Mouse (Mus musculus) MEL (cell line): ENCODE measurements at regions not wholly inside any gene's neighbourhood (a gene's known extent, or its start where the extent isn't known, plus 50 kb on each side); places are given as distances from the start of the nearest gene placed in this dataset.

Experiments used
- DNase-seq: peaks from one replicate; pipeline ENCODE4 v3.0.0; 2011; ENCODE audit warnings: low read depth, low spot score
- H3K27ac ChIP-seq: 2 replicates; pipeline ENCODE4 v1.5.1; 2012; ENCODE audit warnings: low read depth, mild to moderate bottlenecking, control low read depth, low read length, moderate library complexity; ENCODE audit not compliant: control insufficient read depth
- H3K27me3 ChIP-seq, 2 experiments: fragments of 150-350 bp in 1 of 2; sonication (generic) in 1 of 2; 2 replicates each; pipeline ENCODE4 v1.6.1; 2012; ENCODE audit warnings: low read length in 2 of 2, mild to moderate bottlenecking in 2 of 2, improper control_type of control experiment in 1 of 2, moderate library complexity in 1 of 2; ENCODE audit not compliant: insufficient read depth in 2 of 2, control insufficient read depth in 1 of 2
- H3K36me3 ChIP-seq, 2 experiments: 2 replicates each; pipeline ENCODE4 v1.6.1; 2012 to 2014; ENCODE audit warnings: low read length in 2 of 2, improper control_type of control experiment in 1 of 2, inconsistent platforms in 1 of 2, mild to moderate bottlenecking in 1 of 2; ENCODE audit not compliant: insufficient read depth in 2 of 2, control insufficient read depth in 1 of 2
- H3K4me1 ChIP-seq, 2 experiments: fragments of 150-350 bp in 1 of 2; sonication (generic) in 1 of 2; 2 replicates each; pipeline ENCODE4 v1.6.1; 2012; ENCODE audit warnings: low read length in 2 of 2, improper control_type of control experiment in 1 of 2, mild to moderate bottlenecking in 1 of 2; ENCODE audit not compliant: insufficient read depth in 2 of 2, control insufficient read depth in 1 of 2
- H3K4me3 ChIP-seq, 2 experiments: fragments of 150-350 bp in 1 of 2; sonication (generic) in 1 of 2; 2 replicates each; pipeline ENCODE4 v1.5.1; 2012; ENCODE audit warnings: low read depth in 2 of 2, low read length in 2 of 2, mild to moderate bottlenecking in 2 of 2, moderate library complexity in 2 of 2, control low read depth in 1 of 2, improper control_type of control experiment in 1 of 2; ENCODE audit not compliant: control insufficient read depth in 1 of 2, insufficient read depth in 1 of 2
- H3K79me2 ChIP-seq: 2 replicates; pipeline ENCODE4 v1.6.1; 2012; ENCODE audit warnings: mild to moderate bottlenecking, low read length, moderate library complexity; ENCODE audit not compliant: control insufficient read depth, poor library complexity, insufficient read depth
- H3K9ac ChIP-seq: 2 replicates; pipeline ENCODE4 v1.6.1; 2012; ENCODE audit warnings: low read depth, mild to moderate bottlenecking, control low read depth, low read length, moderate library complexity; ENCODE audit not compliant: control insufficient read depth, poor library complexity, severe bottlenecking
- H3K9me3 ChIP-seq: fragments of 150-350 bp; sonication (generic); replicated peaks from 2 replicates; pipeline ENCODE4 v1.6.1; 2012; ENCODE audit warnings: mild to moderate bottlenecking, low read length, improper control_type of control experiment, moderate library complexity; ENCODE audit not compliant: insufficient read depth
- BHLHE40 ChIP-seq: IDR thresholded peaks from 2 replicates; pipeline ENCODE4 v1.6.1; 2012; ENCODE audit warnings: low read depth, mild to moderate bottlenecking, inconsistent platforms, low read length, improper control_type of control experiment, borderline replicate concordance
- CHD2 ChIP-seq: IDR thresholded peaks from 2 replicates; pipeline ENCODE4 v1.6.1; 2011; ENCODE audit warnings: low read length, improper control_type of control experiment
- CTCF ChIP-seq, 3 experiments: IDR thresholded peaks in 2 of 3; conservative IDR thresholded peaks in 1 of 3; 2 replicates each; pipeline ENCODE4 v1.5.1; 2011 to 2012; ENCODE audit warnings: low read length in 3 of 3, low read depth in 2 of 3, mild to moderate bottlenecking in 2 of 3, improper control_type of control experiment in 1 of 3, inconsistent platforms in 1 of 3, mixed read lengths in 1 of 3, moderate library complexity in 1 of 3; ENCODE audit not compliant: control insufficient read depth in 1 of 3, insufficient read depth in 1 of 3, poor library complexity in 1 of 3, severe bottlenecking in 1 of 3
- E2F4 ChIP-seq: IDR thresholded peaks from 2 replicates; pipeline ENCODE4 v1.6.1; 2011; ENCODE audit warnings: low read depth, low read length, improper control_type of control experiment, borderline replicate concordance
- EP300 ChIP-seq, 2 experiments: IDR thresholded peaks; 2 replicates each; pipeline ENCODE4 v1.6.1; 2011; ENCODE audit warnings: improper control_type of control experiment in 2 of 2, low read length in 2 of 2, low read depth in 1 of 2, mild to moderate bottlenecking in 1 of 2
- JUND ChIP-seq: IDR thresholded peaks from 2 replicates; pipeline ENCODE4 v1.6.1; 2011; ENCODE audit warnings: low read depth, mild to moderate bottlenecking, improper control_type of control experiment, low read length
- KAT2A ChIP-seq: conservative IDR thresholded peaks from 2 replicates; pipeline ENCODE4 v1.6.1; 2012; ENCODE audit warnings: low read depth, low read length, improper control_type of control experiment, inconsistent platforms
- MAFK ChIP-seq: IDR thresholded peaks from 2 replicates; pipeline ENCODE4 v1.6.1; 2011; ENCODE audit warnings: low read depth, mild to moderate bottlenecking, low read length, improper control_type of control experiment, borderline replicate concordance
- MAX ChIP-seq: IDR thresholded peaks from 2 replicates; pipeline ENCODE4 v1.6.1; 2011; ENCODE audit warnings: low read length, improper control_type of control experiment
- MAZ ChIP-seq: IDR thresholded peaks from 2 replicates; pipeline ENCODE4 v1.6.1; 2012; ENCODE audit warnings: low read depth, mild to moderate bottlenecking, inconsistent platforms, low read length, improper control_type of control experiment
- NRF1 ChIP-seq: IDR thresholded peaks from 2 replicates; pipeline ENCODE4 v1.6.1; 2014; ENCODE audit warnings: low read depth, mild to moderate bottlenecking, inconsistent platforms, low read length, improper control_type of control experiment, moderate library complexity; ENCODE audit not compliant: poor library complexity, insufficient read depth, severe bottlenecking
- SIN3A ChIP-seq: IDR thresholded peaks from 2 replicates; pipeline ENCODE4 v1.6.1; 2012; ENCODE audit warnings: low read length, improper control_type of control experiment, inconsistent platforms
- TAL1 ChIP-seq: IDR thresholded peaks from 2 replicates; pipeline ENCODE4 v1.6.1; 2012; ENCODE audit warnings: mild to moderate bottlenecking, inconsistent platforms, low read length, moderate library complexity, mixed read lengths
- TCF12 ChIP-seq: IDR thresholded peaks from 2 replicates; pipeline ENCODE4 v1.6.1; 2014; ENCODE audit warnings: low read depth, mild to moderate bottlenecking, inconsistent platforms, low read length, improper control_type of control experiment, moderate library complexity
- UBTF ChIP-seq: IDR thresholded peaks from 2 replicates; pipeline ENCODE4 v1.6.1; 2012; ENCODE audit warnings: low read depth, mild to moderate bottlenecking, inconsistent platforms, low read length, improper control_type of control experiment, moderate library complexity, borderline replicate concordance; ENCODE audit not compliant: insufficient read depth
- ZKSCAN1 ChIP-seq: IDR thresholded peaks from 2 replicates; pipeline ENCODE4 v1.6.1; 2012; ENCODE audit warnings: low read depth, mild to moderate bottlenecking, inconsistent platforms, low read length, improper control_type of control experiment, moderate library complexity

DNA sequence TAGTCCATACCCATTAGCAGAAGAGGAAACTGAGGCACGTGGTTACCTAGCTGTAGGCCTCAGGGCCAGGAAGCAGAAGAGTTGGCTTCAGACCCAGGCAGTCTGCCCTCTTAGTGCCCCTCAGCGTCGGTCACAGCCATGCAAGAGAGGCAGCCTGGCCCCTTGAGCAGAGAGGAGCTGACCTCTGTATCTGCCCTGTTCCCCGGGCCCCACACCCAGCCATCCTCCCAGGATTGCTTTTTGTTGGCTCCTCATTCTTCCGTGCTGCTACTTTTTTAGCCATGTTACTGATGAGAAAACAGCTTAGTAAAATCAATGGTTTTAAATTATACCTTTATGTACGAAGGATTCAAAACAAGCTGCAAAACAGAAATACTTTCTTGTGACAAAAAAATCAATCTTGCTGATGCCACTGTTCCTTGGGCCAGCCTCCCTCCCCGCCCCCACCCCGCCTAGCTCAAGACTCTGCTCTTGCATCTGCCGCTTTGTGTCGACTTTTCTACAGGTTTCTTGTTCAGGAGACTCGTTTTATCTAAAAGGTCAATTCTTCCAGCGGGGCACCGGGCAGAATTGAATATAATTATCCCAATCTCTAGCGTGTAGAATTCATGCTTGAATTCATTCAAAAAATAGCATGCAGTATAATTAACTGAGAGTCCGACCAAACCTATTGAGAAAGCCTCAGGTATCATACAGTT is 70.8 kb downstream of the Sall1 start:
- Histone ChIP-seq H3K4me1 (no peaks in the 10 kb centered on the region), H3K79me2 (no peaks in the 10 kb centered on the region), H3K4me3 (no peak overlapping the region)
- no peak for DNase-seq
- TF ChIP-seq UBTF = no peak
- TF ChIP-seq, all 39 proteins: peak for 0
- Histone ChIP-seq H3K27ac (no peak overlapping the region), H3K9me3 (no peaks in the 10 kb centered on the region), H3K36me3 (no peaks in the 10 kb centered on the region), H3K27me3 (no peaks in the 10 kb centered on the region), H3K9ac (no peak overlapping the region)

DNA sequence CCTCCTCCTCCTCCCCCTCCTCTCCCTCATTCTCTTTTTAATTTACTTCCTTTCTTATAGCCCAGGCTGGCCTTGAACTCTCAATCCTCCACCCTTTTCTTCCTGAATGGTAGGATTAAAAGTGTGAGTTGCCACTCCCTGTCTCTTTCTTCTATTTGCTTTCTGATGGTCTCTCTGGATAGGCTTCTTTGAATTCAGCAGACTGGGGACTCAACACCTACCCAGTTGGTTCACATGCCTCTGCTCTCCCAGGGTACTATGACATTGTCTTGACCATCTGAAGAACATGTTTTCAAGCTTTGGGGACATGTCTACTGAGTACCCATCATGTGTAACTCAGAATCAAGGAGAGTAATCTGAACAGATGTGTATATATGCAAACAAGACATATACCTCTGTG is 85.1 kb downstream of the Sall1 start:
- no peak for DNase-seq
- TF ChIP-seq TCF12 (no peak), KAT2A (no peak), JUND (no peak), CTCF (IDR thresholded peaks at IDR 0.05 in 2 of 3, conservative IDR thresholded peaks at IDR 0.05 in 1 of 3; ENCODE audit: control insufficient read depth in 1 of 3, insufficient read depth in 1 of 3, low read depth in 2 of 3, low read length in 3 of 3, poor library complexity in 1 of 3, severe bottlenecking in 1 of 3) (no peak), ZKSCAN1 (no peak), TAL1 (no peak), MAZ (no peak), MAX (no peak), SIN3A (no peak), EP300 (IDR thresholded peaks at IDR 0.05; ENCODE audit: low read depth in 1 of 2, low read length in 2 of 2) (no peak), E2F4 (no peak), BHLHE40 (no peak), NRF1 (no peak), MAFK (no peak), CHD2 (no peak)

More for the DNA sequence above, 85.1 kb downstream of the Sall1 start:
- Histone ChIP-seq H3K27me3 (no peaks in the 10 kb centered on the region), H3K27ac (no peak overlapping the region), H3K36me3 (no peaks in the 10 kb centered on the region), H3K4me3 (no peak overlapping the region), H3K79me2 (no peaks in the 10 kb centered on the region), H3K9ac (no peak overlapping the region), H3K9me3 (no peaks in the 10 kb centered on the region), H3K4me1 (no peaks in the 10 kb centered on the region)
